Mouse (Mus musculus): ENCODE measurements around the gene Pdgfb. TPM values are rescaled to one million over a fixed set of nuclear protein-coding genes. Genes with fewer than 3 reads are reported as not detected.

The Pdgfb gene
- 5.7 and 6.3 TPM in 2 replicates for polyA plus RNA-seq (2015; fragmentation: Nextera tagmentation; extraction: Ambion mirVana)

GRCm38 (mm10) chr15:80014321-80015210, at the start of gene Pdgfb:
Pdgfb (minus strand) TSS chr15:80014977.

GRCm38 (mm10) chr15:79970940-79971339, 43.8 kb downstream of the Pdgfb start, which contains the start of gene Cbx7:
Cbx7 (minus strand) TSS chr15:79971119.

Small RNAs within 50 kb of the gene (microRNA-seq; reads per million reads assigned to microRNA genes)
- gene Mir7213 = 1.4 to 1.5 reads per million in 2 experiments

Other genes starting within 250 kb of the Pdgfb start
- 27.7 and 28.2 TPM in 2 replicates for gene Dnal4, start 237.1 kb downstream of the Pdgfb start, polyA plus RNA-seq (2015; fragmentation: Nextera tagmentation; extraction: Ambion mirVana)
- 1.4 and 1.8 TPM in 2 replicates for gene Nptxr, start 210.2 kb downstream of the Pdgfb start, polyA plus RNA-seq (2015; fragmentation: Nextera tagmentation; extraction: Ambion mirVana)
- gene Npcd, start 180.7 kb downstream of the Pdgfb start, polyA plus RNA-seq (2015; fragmentation: Nextera tagmentation; extraction: Ambion mirVana) = 0.11 TPM in 1 of 2 replicates, not detected in the other
- gene Cbx6, start 180.3 kb downstream of the Pdgfb start, polyA plus RNA-seq (2015; fragmentation: Nextera tagmentation; extraction: Ambion mirVana) = 22.0 and 22.9 TPM in 2 replicates
- gene Apobec3, start 123.3 kb downstream of the Pdgfb start, polyA plus RNA-seq (2015; fragmentation: Nextera tagmentation; extraction: Ambion mirVana) = 7.5 and 8.2 TPM in 2 replicates
- gene Cbx7, start 43.9 kb downstream of the Pdgfb start, polyA plus RNA-seq (2015; fragmentation: Nextera tagmentation; extraction: Ambion mirVana) = 0.60 and 0.94 TPM in 2 replicates
- gene Syngr1, start 76.4 kb upstream of the Pdgfb start, polyA plus RNA-seq (2015; fragmentation: Nextera tagmentation; extraction: Ambion mirVana) = 11.7 and 12.5 TPM in 2 replicates
- gene Rpl3, start 76.9 kb upstream of the Pdgfb start, polyA plus RNA-seq (2015; fragmentation: Nextera tagmentation; extraction: Ambion mirVana) = 456 and 470 TPM in 2 replicates
- 15.7 and 16.6 TPM in 2 replicates for gene Tab1, start 118.2 kb upstream of the Pdgfb start, polyA plus RNA-seq (2015; fragmentation: Nextera tagmentation; extraction: Ambion mirVana)
- 0.37 and 0.54 TPM in 2 replicates for gene Mgat3, start 158.7 kb upstream of the Pdgfb start, polyA plus RNA-seq (2015; fragmentation: Nextera tagmentation; extraction: Ambion mirVana)
- 16.4 and 16.9 TPM in 2 replicates for gene Mief1, start 219.0 kb upstream of the Pdgfb start, polyA plus RNA-seq (2015; fragmentation: Nextera tagmentation; extraction: Ambion mirVana)
- not detected in 2 replicates for gene AC140267.1, start 220.9 kb upstream of the Pdgfb start, polyA plus RNA-seq (2015; fragmentation: Nextera tagmentation; extraction: Ambion mirVana)
- gene Atf4, start 240.2 kb upstream of the Pdgfb start, polyA plus RNA-seq (2015; fragmentation: Nextera tagmentation; extraction: Ambion mirVana) = 80.7 and 91.4 TPM in 2 replicates
- gene Rps19bp1, start 249.3 kb upstream of the Pdgfb start, polyA plus RNA-seq (2015; fragmentation: Nextera tagmentation; extraction: Ambion mirVana) = 36.2 and 38.9 TPM in 2 replicates